Mouse (Mus musculus) kidney, postnatal 0 days (tissue): ENCODE measurements at regions not wholly inside any gene's neighbourhood (a gene's known extent, or its start where the extent isn't known, plus 50 kb on each side); places are given as distances from the start of the nearest gene placed in this dataset.

Source experiments
- ATAC-seq: fragments of 200-750 bp; cut with Nextera tagmentation; replicated peaks from 2 replicates; pipeline ENCODE4 v1.8.0; 2017; ENCODE audit warnings: low read depth, moderate number of reproducible peaks, moderate TSS enrichment, moderate library complexity; ENCODE audit not compliant: low FRiP score
- DNase-seq: peaks from one replicate; pipeline ENCODE4 v3.0.0-alpha.2; 2016; ENCODE audit warnings: low spot score
- H3K27ac ChIP-seq: fragments of 300-500 bp; sonication (generic); 2 replicates; pipeline ENCODE4 v1.5.1; 2014; ENCODE audit warnings: mild to moderate bottlenecking
- H3K27me3 ChIP-seq: fragments of 300-500 bp; sonication (generic); 2 replicates; pipeline ENCODE4 v1.6.1; 2014; ENCODE audit warnings: low read length, mixed read lengths; ENCODE audit not compliant: insufficient read depth
- H3K36me3 ChIP-seq: fragments of 300-500 bp; sonication (generic); 2 replicates; pipeline ENCODE4 v1.6.1; 2014; ENCODE audit warnings: low read length, mixed read lengths; ENCODE audit not compliant: insufficient read depth
- H3K4me1 ChIP-seq: fragments of 300-500 bp; sonication (generic); replicated peaks from 2 replicates; pipeline ENCODE4 v1.6.1; 2014; ENCODE audit warnings: antibody characterized with exemption, low read length, mixed read lengths; ENCODE audit not compliant: insufficient read depth
- H3K4me2 ChIP-seq: fragments of 300-500 bp; sonication (generic); 2 replicates; pipeline ENCODE4 v1.6.1; 2014; ENCODE audit warnings: mild to moderate bottlenecking, low read length, moderate library complexity, mixed read lengths
- H3K4me3 ChIP-seq: fragments of 300-500 bp; sonication (generic); replicated peaks from 2 replicates; pipeline ENCODE4 v1.5.1; 2014; ENCODE audit warnings: low read depth, low read length
- H3K9ac ChIP-seq: fragments of 300-500 bp; sonication (generic); 2 replicates; pipeline ENCODE4 v1.6.1; 2014; ENCODE audit warnings: low read depth, low read length
- H3K9me3 ChIP-seq: fragments of 300-500 bp; sonication (generic); replicated peaks from 2 replicates; pipeline ENCODE4 v1.6.1; 2016; ENCODE audit warnings: low read length, inconsistent platforms, mixed read lengths
- CTCF ChIP-seq: IDR thresholded peaks from 2 replicates; pipeline ENCODE4 v1.5.1; 2016; ENCODE audit warnings: antibody characterized with exemption, low read depth, mild to moderate bottlenecking, moderate library complexity
- WGBS: fragments of 180-500 bp; shearing (Covaris S2); extraction: QIAGEN DNeasy Blood & Tissue Kit; methylation state at CpG from one replicate; pipeline ENCODE4 v1.1.7; 2014; 5-methylcytosine and 5-hydroxymethylcytosine counted together

DNA sequence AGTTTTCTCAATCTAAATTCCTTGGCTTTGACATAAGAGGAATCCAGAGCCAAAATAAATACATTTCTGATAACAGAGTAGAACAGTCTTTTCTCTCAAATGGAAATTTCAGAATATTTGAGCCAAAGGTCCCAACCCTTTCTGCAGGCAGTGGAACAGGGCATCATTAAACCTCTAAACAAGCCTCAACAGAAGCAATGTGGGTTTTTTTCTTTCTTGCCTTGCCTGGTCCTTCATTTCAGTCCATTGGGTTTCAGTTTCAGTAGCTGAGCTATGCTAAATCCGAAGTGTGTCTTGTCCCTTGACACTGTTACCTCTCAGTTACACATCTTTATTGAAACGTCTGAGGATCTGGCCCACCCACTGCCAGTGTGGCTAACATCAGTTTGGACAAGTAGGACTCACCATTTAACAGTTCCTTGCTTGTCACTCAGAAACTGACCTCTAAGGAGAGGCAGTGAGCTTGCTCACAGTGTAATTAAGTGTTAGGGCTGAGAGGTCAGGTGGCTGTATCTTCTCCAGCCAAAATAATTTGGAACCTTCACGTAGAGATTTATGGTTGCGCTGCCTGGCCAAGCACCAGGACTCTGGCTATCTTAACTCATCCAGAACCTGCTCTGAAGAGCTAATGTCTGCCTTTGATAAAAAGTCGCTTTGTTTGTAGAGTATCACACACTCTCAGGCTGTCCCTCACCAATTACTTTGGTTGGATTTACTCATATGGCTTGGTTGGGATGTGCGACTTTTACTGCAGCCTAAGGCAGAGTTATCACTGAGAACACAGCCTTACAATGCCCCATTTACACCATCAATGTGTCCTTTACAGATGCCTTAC, 545.2 kb downstream of the Efnb2 start:
- DNase-seq (peak; percentile 69), ATAC-seq (peak; percentile 40; the same call in 1 of the 2 replicates)
- H3K27me3 ChIP-seq = no peaks in the 10 kb centered on the region
- no peaks in the 10 kb centered on the region for H3K36me3 ChIP-seq
- H3K9ac ChIP-seq = no peak overlapping the region
- TF ChIP-seq CTCF = no peak
- no peak overlapping the region for H3K4me3 ChIP-seq
- no peaks in the 10 kb centered on the region for H3K4me1 ChIP-seq
- H3K27ac ChIP-seq = no peak overlapping the region
- WGBS = 24% methylated on average over 6 of the region's 6 CpGs
- H3K9me3 ChIP-seq = no peaks in the 10 kb centered on the region
- H3K4me2 ChIP-seq = no peak overlapping the region

- no peak overlapping the region for H3K4me2 ChIP-seq
- H3K36me3 ChIP-seq = no peaks in the 10 kb centered on the region
- no peaks in the 10 kb centered on the region for H3K9me3 ChIP-seq
- H3K4me3 ChIP-seq = no peak overlapping the region
- 72% methylated on average over 3 of the region's 3 CpGs for WGBS
- no peaks in the 10 kb centered on the region for H3K4me1 ChIP-seq
- H3K9ac ChIP-seq = no peak overlapping the region
- no peak for ATAC-seq
- H3K27me3 ChIP-seq = no peaks in the 10 kb centered on the region
- TF ChIP-seq CTCF = no peak
- no peak overlapping the region for H3K27ac ChIP-seq
- no peak for DNase-seq
These were observed 546.4 kb downstream of the Efnb2 start for GRCm38 (mm10) chr8:8114604-8115003.

- WGBS = 51% methylated on average over 2 of the region's 2 CpGs
- H3K27me3 ChIP-seq = no peaks in the 10 kb centered on the region
- H3K36me3 ChIP-seq = no peaks in the 10 kb centered on the region
- H3K9ac ChIP-seq = no peak overlapping the region
- H3K9me3 ChIP-seq = no peaks in the 10 kb centered on the region
- no peaks in the 10 kb centered on the region for H3K4me1 ChIP-seq
- DNase-seq (peak; percentile 64), ATAC-seq (0 out of 2 replicates have a peak, but pooled peaks have one; percentile 33)
- 0 out of 2 replicates have a peak, but pooled peaks have one; percentile 24 for TF ChIP-seq CTCF
- no peak overlapping the region for H3K4me2 ChIP-seq
- H3K4me3 ChIP-seq = no peak overlapping the region
- H3K27ac ChIP-seq = no peak overlapping the region
These were observed 551.2 kb downstream of the Efnb2 start for GRCm38 (mm10) chr8:8109785-8110350.

DNA sequence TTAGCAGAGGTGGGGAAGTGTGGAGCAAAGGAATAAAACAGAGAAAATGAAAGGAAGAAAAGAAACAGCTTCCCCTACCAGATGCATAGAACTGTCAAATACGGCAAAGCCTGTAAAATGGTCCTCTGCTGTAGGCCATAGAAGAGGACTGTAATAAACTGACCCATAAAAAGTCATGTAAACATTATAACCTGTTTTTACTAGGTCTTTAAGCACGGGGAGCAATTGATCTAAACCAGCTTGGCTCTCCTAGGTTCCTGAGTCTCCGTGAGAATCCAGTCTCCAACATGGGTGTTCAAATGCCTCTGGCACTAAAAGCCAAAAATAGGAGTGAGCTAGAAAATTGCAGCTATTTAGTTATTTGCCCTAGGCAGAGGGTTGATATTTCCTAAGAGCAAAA, 557.5 kb downstream of the Efnb2 start:
- H3K9ac ChIP-seq = no peak overlapping the region
- WGBS = 65% methylated on average over 3 of the region's 3 CpGs
- no peaks in the 10 kb centered on the region; the same call in 1 of the 2 replicates for H3K4me1 ChIP-seq
- H3K4me3 ChIP-seq = no peak overlapping the region
- DNase-seq (no peak), ATAC-seq (no peak)
- no peaks in the 10 kb centered on the region for H3K36me3 ChIP-seq
- TF ChIP-seq CTCF = no peak
- no peaks in the 10 kb centered on the region for H3K27me3 ChIP-seq
- H3K9me3 ChIP-seq = no peaks in the 10 kb centered on the region
- H3K4me2 ChIP-seq = no peak overlapping the region
- no peak overlapping the region for H3K27ac ChIP-seq

- no peak for TF ChIP-seq CTCF
- Histone ChIP-seq H3K4me2 (no peak overlapping the region), H3K4me1 (no peaks in the 10 kb centered on the region; the same call in 1 of the 2 replicates), H3K4me3 (no peak overlapping the region), H3K9ac (no peak overlapping the region), H3K36me3 (no peaks in the 10 kb centered on the region), H3K9me3 (no peaks in the 10 kb centered on the region), H3K27me3 (no peaks in the 10 kb centered on the region), H3K27ac (no peak overlapping the region)
- 41% methylated on average over 6 of the region's 6 CpGs for WGBS
- ATAC-seq = peak; percentile 84; the same call in 1 of the 2 replicates
- peak; percentile 52 for DNase-seq
These were observed 558.9 kb downstream of the Efnb2 start for GRCm38 (mm10) chr8:8102010-8102727.

DNA sequence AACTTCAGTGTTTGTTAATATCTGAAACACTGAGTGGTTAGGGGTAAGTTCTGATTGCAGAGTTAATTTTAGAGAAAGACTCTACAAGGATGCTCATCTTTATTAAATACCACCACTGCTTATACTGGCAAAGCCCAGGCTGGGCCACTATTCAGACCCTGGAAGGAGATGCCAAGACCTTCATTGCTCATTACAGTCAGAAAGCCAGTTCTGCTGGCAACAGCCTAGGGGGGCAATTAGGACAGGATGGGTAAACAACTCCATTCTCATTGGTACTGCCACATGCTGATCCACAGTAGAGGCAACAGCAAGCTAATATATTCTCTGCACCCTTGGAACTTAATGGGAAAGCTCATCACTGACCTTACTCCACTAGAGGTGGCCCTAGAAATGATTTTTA, 568.5 kb downstream of the Efnb2 start:
- no peak for DNase-seq
- H3K36me3 ChIP-seq = no peaks in the 10 kb centered on the region
- H3K4me3 ChIP-seq = no peak overlapping the region
- no peak for ATAC-seq
- H3K27ac ChIP-seq = no peak overlapping the region
- no peak overlapping the region for H3K9ac ChIP-seq
- H3K4me1 ChIP-seq = no peaks in the 10 kb centered on the region
- no peaks in the 10 kb centered on the region for H3K27me3 ChIP-seq
- TF ChIP-seq CTCF = no peak
- no peaks in the 10 kb centered on the region for H3K9me3 ChIP-seq
- no peak overlapping the region for H3K4me2 ChIP-seq
